Mouse (Mus musculus): ENCODE measurements around the gene Orm3. TPM values are rescaled to one million over a fixed set of nuclear protein-coding genes. Genes with fewer than 3 reads are reported as not detected.

Gene Orm3
- total RNA-seq, 2 experiments from 2014 or later, result not detected

DNA sequence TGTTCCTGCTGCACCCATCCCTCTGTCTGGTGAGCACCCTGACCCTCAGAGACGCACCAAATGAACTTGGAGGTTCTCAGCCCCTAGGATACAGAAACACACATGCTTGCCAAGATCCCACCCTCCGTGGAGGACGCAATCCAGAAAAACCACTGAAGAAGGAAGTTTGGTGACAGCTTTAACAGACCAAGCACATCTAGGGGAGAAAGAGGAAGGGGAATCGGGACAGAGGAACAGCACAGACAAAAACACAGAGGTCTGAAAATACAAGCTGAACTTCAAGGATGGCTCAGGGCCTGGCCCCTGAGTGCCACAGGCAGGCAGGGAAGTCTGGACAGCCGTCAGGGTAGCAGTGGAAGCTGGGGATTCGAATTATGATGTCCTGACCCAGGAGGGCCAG is 45.7 kb downstream of the Orm3 start:
- DNase-seq (ENCODE audit: low spot score in 2 of 2), result no peak

DNA sequence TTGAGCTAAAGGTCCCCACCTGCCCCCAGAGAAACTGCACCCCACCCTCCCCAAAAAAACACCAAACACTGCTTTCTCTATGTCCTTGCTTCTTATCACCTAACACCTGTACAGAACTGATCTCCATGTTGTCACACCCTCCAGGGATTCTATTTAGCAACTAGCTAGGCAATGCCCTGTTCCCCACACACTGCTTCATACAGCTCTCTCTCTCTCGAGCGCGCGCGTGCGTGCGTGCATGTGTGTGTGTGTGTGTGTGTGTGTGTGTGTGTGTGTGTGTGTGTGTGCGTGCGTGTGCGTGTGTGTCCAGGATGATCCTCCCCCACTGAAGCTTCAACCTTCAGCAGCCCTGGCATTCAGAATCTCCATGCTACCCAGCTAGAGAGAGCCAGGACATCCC is 46.1 kb downstream of the Orm3 start:
- no peak for DNase-seq (ENCODE audit: low spot score in 2 of 2)

DNA sequence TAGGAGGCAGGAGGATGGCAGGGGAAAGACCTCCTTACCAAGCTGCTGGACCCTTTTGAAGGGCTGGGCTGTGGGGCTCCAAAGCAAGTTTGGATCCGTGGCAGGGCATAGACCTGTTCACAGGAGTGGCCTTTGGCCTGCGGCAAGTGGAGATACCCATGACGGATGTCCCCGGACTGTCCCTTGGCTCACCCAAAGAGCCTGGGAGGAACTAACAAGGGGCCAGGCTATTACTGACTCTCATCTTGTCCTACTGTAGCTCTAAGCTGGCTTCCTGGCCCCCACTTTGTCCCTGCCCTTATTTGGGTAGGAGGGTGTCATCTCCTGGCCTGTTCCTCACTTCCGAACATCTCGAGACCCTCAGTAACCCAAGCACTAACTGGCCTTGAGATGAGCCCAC is 46.6 kb downstream of the Orm3 start:
- no peak for DNase-seq (ENCODE audit: low spot score in 2 of 2)

DNA sequence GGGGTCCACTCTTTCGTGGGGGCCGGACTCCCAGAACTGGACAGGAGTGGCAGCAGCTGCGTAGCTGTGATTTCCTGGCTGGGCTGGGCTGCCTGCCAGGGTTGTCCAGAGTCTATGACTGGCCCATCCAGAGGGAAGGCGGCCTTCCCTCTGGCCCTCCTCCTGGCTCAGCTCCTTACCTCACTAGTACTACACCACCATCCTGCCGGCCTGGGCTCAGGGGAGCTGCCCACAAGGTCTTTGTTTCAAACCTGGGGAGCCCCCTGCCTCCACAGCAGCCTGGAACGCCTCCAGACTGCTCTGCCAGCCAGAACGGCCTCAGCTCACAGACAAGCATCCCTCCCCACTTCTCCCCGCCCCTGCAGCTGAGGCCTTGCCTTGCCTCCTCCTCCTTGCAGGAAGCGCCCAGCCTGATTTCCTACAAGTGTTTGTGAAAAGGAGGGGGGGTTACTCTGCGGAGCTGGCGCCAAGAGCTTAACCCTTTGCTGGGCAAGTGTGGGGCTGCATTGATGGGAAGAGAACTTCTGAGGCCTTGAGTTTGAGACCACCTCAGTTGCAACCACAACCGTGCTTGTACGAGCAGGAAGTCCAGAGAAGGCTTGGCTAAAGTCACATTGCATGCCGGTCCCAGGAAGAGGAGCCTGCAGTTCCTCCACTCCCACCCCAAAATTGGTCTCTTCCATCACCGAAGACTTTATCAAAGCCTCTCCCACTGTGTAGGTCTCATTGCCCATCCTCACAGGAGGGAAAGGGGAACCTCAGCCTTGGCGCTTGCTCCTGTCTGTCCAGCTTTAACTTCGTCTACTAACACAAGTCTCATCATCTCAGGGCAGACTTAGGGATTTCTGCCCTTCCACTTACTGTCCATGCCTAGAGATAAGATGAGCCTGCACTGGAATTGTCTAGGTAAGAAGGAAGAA is 47.3 kb downstream of the Orm3 start, which contains the start of gene Akna:
Akna (minus strand) TSS at position 315 of the 920 bp plus-strand sequence.
- peak; percentile 28 to 54 for DNase-seq (ENCODE audit: low spot score in 2 of 2)

DNA sequence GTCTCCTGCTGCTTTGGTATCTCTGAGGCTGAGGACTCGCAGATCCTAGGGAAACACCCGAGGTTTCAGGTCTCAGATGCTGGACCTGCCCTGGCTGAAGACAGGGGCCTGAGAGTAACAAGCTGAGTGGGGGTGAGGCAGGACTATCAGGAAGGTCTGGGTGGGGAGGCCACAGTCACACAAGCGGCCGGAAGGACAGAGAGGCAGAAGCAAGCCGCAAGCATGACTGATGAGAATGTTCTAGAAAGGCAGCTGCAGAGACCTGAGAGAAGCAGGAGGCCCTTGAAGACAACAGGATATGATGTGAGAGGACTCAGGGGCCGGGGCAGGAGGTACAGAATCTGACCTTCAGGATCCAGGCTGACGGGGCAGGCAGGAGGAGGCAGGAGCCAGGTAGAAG is 48.2 kb downstream of the Orm3 start:
- DNase-seq (ENCODE audit: low spot score in 2 of 2), result no peak

DNA sequence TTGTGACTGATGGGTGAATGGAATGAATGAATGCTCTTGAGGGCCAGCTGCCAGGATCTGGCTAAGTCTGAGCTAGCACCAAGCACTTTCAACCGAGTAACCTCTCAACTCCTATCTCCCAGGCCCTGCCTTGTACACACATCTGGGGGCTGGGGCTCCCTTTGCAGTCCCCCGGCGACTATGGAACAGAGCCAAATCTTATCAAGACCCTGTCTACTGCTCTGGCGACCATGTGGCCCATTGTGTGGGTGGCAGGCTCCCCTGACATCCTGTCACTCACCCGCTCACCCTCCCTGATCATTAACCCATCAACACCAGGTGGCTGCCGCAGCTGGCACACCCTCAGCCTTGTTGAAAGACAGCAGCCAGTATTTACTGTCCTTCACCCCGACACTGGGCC is 49.1 kb downstream of the Orm3 start:
- DNase-seq (ENCODE audit: low spot score in 2 of 2), result no peak

DNA sequence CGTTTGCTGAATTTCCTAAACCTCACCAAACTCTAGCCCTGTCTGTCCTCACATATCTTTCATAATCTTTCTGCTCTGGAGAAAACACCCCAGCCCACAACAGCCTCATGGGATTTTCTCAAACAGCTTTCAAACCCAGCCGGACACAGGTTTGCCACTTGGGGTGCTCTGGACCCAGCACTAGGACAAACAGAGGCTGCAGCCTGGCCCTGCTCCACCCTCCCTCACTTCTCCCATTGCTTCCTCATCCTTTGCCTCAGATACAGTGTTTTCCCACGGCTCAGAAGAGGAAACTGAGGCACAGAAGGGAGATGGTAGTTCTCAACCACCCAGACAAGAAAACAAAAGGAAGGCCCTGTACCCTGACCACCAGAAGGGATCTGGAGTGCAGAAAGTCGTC is 49.7 kb downstream of the Orm3 start:
- no peak for DNase-seq (ENCODE audit: low spot score in 2 of 2)

DNA sequence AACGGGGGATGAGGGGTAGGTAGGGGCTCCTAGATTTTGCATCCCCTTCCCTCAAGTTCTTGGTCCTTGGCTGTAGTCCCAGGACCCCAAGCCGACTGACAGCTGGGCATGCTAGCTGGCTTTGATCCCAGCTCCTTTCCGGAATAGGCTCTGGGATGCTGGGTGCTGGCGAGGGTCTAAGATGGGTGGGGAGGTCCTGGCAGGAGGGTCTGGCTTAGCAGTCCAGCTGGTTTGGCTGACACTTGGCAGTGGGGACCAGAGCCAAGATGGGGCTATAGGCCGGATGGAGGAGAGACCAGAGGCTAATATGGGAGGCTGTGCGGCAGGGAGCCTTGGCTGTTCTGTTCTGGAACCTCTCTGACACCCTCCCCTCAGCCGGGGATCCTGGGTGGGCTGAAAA is 52.3 kb downstream of the Orm3 start:
- no peak for DNase-seq (ENCODE audit: low spot score in 2 of 2)

DNA sequence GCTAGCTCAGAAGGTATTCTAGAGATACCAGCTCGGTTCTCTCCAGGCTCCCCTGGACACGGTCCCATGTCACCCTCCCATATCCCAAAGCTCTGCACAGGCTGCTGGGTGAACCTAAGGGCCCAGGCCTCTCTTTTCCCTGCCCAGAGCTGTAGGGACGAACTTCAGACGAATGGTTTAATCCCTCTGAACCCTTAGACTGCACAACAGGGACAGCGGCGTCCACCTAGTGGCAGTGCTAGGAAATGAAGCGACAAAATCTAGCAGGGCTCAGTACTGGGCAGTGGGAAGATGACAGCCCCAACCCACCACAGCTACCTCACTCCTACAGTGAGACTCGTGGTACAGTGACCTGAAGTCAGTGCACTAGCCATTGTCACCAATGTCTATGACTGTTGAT is 52.7 kb downstream of the Orm3 start:
- DNase-seq (ENCODE audit: low spot score in 2 of 2), result peak in 1 of 2 experiments; percentile 52

Other genes with a start within 250 kb of the Orm3 start
- gene Ambp, start 201.4 kb upstream of the Orm3 start, total RNA-seq (2021), result not detected
- gene Kif12, start 184.0 kb upstream of the Orm3 start, total RNA-seq (2021), result not detected
- 1 to 10 TPM; 4.0 to 4.5 TPM for gene Col27a1, start 142.2 kb upstream of the Orm3 start, total RNA-seq (2021)
- not detected for gene Orm1, start 11.6 kb upstream of the Orm3 start, total RNA-seq (2021)
- not detected for gene Orm2, start 6.3 kb downstream of the Orm3 start, total RNA-seq (2021)
- gene Akna, start 47.2 kb downstream of the Orm3 start, total RNA-seq (2021), result 1 to 10 TPM; 3.1 to 3.8 TPM
- 10 to 100 TPM; 18.0 to 21.8 TPM for gene Whrn, start 139.8 kb downstream of the Orm3 start, total RNA-seq (2021)
- 100 to 1,000 TPM; 126 to 138 TPM for gene Atp6v1g1, start 188.6 kb downstream of the Orm3 start, total RNA-seq (2021)
- 1 to 10 TPM; 7.4 to 7.5 TPM for gene Tmem268, start 202.6 kb downstream of the Orm3 start, total RNA-seq (2021)
- not detected for gene Gm11213, start 249.1 kb downstream of the Orm3 start, total RNA-seq (2021)